Mouse (Mus musculus): Measurements from ENCODE around the gene Pxn.
"Not testable (repeated sequence)": the region's sequence is repeated elsewhere in the genome, so short reads cannot be mapped to it uniquely, and the experiment has no call there.

Pxn gene

GRCm38 (mm10) chr5:115487353-115487752 lies 19.1 kb upstream of the Pxn start:
- no peak for DNase-seq

GRCm38 (mm10) chr5:115487942-115488580 lies 18.4 kb upstream of the Pxn start:
- no peak for DNase-seq

- peak; percentile 87 for DNase-seq
Observed at GRCm38 (mm10) chr5:115488841-115489698, 17.4 kb upstream of the Pxn start.

- DNase-seq, result peak; percentile 91
Observed at GRCm38 (mm10) chr5:115489699-115490637, 16.5 kb upstream of the Pxn start.

GRCm38 (mm10) chr5:115490638-115491000 lies 15.9 kb upstream of the Pxn start:
- no peak for DNase-seq

- no peak for DNase-seq
Observed at GRCm38 (mm10) chr5:115491076-115491475, 15.4 kb upstream of the Pxn start.

- DNase-seq, result peak; percentile 77
Observed at GRCm38 (mm10) chr5:115491771-115492322, 14.6 kb upstream of the Pxn start.

GRCm38 (mm10) chr5:115492711-115493335 lies 13.7 kb upstream of the Pxn start:
- no peak for DNase-seq

GRCm38 (mm10) chr5:115493441-115493840 lies 13.0 kb upstream of the Pxn start:
- DNase-seq, result peak; percentile 45

- DNase-seq, result not testable (repeated sequence)
Observed at GRCm38 (mm10) chr5:115495618-115496017, 10.9 kb upstream of the Pxn start.

- DNase-seq, result no peak
Observed at GRCm38 (mm10) chr5:115497033-115497432, 9.4 kb upstream of the Pxn start.

- no peak for DNase-seq
Observed at GRCm38 (mm10) chr5:115498307-115499240, 7.9 kb upstream of the Pxn start.

GRCm38 (mm10) chr5:115500383-115500935 lies 6.0 kb upstream of the Pxn start:
- DNase-seq, result no peak

- DNase-seq, result no peak
Observed at GRCm38 (mm10) chr5:115503035-115503434, 3.4 kb upstream of the Pxn start.

- not testable (repeated sequence) for DNase-seq
Observed at GRCm38 (mm10) chr5:115505617-115506016, 859 bp upstream of the Pxn start.

- DNase-seq, result peak; percentile 47
Observed at GRCm38 (mm10) chr5:115507267-115507980, 948 bp downstream of the Pxn start.

- DNase-seq, result peak; percentile 73
Observed at GRCm38 (mm10) chr5:115507981-115508858, 1.7 kb downstream of the Pxn start.

GRCm38 (mm10) chr5:115508859-115509147 lies 2.3 kb downstream of the Pxn start:
- DNase-seq, result peak; percentile 67

- peak; percentile 72 for DNase-seq
Observed at GRCm38 (mm10) chr5:115509321-115509761, 2.9 kb downstream of the Pxn start.

Measured in lung, postnatal 10 days (tissue).